Mouse (Mus musculus) spleen, postnatal 4 days (tissue): ENCODE results near the gene Lgals1.
A peak's percentile ranks its signal among the peaks of the same experiment; 100 is the strongest.

ENCODE experiments used
- DNase-seq, 2 experiments: peaks; one replicate each; pipeline ENCODE4 v3.0.0; 2022; ENCODE audit warnings: low spot score in 2 of 2

Gene Lgals1

DNA sequence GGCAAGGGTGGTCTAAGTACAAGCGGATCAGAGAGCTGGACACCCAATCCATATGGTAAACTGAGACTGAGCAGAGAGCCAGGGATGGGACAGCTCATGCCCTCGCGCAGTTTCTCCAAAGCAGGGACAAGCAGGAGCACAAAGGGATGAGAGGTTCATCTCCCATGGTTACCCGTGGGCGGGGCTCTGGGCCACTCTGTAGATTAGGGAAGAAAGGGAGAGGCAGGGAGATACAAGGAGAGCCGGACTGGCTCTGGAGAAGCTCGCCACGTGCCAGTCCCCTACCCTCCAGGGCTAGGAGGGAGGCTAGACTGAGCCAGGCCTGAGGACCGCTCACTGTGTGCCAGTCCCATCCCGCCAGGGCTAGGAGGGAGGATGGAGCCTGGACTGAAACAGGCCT, 10.8 kb downstream of the Lgals1 start:
- DNase-seq = no peak

DNA sequence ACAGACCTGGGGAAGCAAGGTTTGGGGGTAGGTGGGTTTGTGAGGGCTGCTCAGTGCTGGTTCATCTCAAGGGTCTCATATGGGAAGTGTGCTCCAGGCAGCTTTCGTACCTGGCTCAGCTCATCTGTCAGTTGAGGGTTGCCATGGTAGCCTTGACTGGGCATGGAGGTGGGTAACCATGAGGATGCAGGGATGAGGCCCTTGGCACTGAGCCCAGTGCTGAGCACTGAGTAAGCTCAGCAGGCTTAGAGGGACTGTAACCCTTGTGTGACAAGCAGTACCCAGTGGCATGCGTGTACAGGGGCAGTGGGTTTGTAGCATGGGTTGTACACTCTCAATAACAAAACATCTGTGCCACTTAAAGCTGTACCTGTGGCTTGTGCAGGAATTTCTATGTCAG, 11.4 kb downstream of the Lgals1 start:
- DNase-seq = no peak

DNA sequence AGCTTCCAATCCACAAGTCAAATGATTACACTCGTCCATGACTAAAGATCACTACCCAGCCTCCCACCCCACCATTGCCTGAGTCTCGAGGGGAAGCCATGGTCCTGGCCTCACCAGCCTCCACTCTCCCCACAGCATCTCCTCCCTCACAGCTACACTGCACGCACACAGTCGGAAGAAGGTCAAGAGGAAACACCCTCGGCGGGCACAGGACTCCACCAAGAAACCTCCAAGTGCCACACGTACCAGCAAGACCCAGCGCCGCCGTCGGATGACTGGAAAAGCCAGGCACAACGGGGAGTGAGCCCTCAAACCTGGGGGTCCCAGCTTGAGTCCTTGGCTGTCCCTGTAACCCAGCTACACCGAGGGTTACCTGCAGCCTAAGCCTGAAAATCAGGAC, 13.8 kb downstream of the Lgals1 start:
- no peak for DNase-seq

DNA sequence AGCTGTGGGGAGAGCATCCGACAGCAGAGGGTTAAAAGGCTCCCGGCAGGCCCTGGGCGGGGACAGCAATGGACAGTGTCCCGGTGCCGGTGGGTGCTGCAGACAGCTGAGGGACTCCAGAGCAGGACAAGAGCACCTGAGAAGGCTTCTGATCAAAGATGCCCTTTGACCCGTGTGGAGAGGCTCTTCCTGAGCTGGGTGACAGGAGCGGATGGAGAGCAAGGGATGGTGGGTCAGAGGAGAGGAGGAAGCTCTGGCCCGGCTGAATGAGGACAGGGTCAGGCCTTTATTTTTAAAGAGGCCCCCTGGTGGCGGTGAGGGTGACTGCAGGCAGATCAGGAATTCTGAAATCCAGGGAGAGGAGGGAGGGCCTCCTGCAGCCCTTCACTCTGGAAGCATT, 16.1 kb downstream of the Lgals1 start:
- DNase-seq = peak; percentile 69 to 88

DNA sequence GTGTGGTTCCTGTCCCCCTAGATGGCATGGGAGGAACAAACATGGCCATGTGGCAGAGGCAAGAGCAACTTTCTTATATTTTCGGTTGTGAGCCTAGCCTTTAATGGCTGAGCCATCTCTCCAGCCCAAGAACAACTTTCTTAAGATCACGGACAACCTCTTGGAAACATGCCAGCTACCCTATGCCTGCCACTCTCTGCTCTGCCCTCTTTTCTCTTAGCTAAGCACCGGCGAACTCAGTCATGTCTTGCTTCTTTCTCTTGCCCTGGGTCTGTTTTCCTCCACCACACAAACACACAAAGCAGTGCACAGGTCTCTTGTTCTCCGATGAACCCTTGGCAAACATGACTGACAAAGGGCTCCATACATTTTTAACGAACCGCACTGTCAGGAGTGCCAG, 19.7 kb downstream of the Lgals1 start:
- DNase-seq = no peak

DNA sequence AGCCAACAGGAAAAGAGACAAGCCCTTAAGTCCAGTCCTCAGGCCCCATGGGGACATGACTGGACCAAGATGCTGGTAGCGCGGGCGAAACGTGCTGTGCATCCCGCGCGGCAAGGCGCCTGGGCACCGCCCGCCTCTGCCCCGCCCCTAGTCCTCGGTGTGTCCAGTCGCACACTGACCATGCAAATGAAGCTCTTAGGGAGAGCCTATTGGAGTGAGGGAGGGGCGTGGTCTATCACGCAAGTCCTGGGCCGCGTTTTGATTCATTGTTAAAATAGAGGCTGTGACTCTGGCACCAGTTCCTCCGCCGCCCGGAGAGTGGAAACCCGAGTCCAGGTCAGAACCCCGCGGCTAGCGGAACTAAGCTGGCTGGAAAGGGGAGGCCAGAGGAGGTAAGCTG, 21.1 kb downstream of the Lgals1 start, which contains the start of gene Triobp:
Gene Triobp, plus strand, starts transcription at position 68 of the 400 bp plus-strand sequence.
- peak; percentile 79 to 80 for DNase-seq

DNA sequence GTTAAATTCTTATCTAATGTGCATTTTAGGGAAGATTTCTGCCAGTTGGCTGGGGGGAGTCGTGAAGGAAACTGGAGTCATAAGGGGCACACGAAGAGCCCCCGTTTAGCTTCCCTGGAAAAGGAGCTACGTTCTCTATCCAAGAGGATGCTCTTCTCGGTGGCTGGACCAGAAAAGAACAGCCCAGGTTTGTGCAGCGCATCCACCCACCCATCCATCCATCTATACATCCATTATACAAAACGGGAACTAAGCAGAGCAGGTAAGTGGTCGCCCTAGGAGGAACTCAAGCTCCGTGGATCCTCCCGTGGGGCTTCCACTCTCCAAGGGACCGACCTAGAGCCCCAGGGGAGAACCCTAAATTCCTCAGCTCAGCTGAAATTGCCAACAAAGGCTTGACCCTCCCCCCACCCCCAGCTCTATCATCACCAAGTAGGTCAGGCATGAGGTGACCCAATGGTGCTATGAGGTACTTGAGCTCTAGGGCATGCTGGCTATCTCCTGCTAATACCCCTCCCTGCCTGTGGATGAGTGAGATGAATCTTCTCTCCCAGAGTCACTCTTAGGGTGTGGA, 21.7 kb downstream of the Lgals1 start:
- DNase-seq = no peak

DNA sequence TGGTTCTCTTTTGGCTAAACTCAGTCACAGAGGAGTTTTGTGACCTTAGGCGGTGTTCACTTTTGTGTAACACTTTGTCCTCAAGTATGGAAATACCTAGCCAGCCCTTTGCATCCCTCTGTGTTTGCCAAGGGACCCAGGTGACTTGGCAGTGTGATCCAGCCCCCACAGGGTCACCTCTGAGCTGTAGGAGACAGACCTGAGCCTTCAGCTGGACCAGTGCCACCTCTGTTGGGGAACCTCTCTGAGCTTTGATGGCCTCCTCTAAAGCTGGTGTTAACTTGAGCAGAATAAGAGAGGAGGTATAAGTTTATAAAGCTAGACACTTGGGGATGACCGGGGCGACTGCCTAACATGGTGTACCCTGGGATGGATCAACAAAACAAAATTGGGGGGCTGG, 22.4 kb downstream of the Lgals1 start:
- no peak for DNase-seq

DNA sequence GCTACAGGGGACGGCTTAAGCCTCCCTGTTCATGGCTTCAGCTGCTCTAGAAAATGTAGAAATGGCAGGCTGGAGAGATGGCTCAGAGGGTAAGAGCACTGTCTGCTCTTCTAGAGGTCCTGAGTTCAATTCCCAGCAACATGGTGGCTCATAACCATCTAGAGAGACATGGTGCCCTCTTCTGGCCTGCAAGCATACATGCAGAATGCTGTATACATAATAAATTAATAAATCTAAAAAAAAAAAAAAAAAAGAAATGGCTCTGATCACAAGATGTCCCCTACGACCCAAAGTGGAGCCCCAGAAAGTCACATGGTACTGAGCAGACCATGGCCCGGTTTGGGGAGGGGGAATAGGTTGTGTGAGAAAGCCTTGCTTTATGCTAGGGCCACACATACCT, 29.1 kb downstream of the Lgals1 start:
- no peak for DNase-seq

DNA sequence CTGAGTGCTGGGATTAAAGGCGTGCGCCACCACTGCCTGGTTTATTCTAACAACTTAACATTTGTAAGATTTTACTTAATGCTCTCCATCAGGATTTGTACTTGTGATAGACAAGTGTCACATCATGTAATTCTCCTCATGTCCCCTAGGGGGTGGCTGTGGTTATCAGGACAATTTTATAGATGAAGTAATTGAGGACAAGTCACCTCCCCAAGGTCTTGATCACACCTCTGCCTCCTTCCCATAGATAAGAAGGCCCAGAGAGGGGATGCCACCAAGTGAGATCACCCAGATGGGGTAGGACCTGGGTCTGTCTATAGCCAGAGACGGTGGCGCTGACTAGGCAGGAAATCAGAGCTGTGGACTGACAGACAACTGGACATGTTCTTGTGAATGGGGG, 29.8 kb downstream of the Lgals1 start:
- DNase-seq = no peak

DNA sequence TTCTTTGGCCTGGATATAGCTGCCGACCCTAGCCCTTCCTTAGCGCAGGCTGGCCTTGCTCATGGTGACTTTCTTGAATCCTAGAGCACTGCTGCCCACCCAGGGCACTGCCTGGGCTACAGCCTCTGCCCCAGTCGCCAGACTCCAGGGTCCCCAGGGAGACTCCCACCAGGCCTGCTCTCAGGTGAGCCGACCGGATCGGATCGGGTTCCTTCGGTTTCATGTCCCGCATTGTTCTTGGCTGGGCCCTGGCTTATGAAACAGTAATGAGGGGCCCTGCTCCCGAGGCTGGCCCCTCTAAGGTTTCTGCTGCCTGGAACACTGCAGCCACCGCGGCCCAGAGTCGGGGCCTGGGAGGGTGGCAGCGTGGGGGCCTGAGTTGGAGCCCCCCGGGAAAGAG, 30.5 kb downstream of the Lgals1 start:
- DNase-seq = no peak

DNA sequence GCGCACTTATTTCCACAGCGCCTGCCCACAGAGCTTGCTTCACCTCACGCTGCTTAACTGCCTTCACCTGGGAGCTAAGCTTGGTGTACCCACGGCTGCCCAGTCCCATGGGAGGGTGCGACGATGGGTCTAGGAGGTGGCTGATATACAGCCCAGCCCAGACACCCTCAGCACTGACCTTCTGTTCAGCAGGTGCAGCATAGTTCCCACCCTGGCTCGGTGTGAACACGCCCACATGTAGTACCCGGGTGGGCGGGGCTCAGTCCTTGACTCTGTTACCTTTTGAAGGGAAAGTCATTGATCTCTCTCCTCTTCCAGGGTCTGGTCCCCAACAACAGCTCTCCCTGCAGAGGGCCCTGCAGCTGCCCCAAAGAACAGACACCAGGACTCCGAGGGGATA, 33.0 kb downstream of the Lgals1 start:
- DNase-seq = no peak

DNA sequence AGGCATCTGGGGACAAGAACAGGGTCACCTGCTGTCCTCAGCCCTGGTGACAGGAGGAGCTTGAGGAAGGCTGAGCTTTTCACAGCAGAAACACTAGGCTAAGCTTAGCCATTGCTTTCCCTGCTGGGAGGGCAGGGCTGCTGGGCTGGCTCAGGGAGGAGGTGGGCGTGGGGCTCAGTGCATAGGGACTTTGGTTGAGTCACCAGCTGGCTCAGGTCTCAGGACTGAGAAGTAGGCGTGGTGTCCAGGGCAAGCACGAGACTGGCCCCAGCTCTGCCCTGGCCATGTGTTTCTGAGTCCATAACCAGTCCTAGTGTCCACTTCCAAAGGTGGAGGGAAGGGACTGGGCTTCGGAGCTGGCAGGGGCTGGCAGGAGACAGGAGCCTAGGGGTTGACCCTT, 33.6 kb downstream of the Lgals1 start:
- DNase-seq = no peak

DNA sequence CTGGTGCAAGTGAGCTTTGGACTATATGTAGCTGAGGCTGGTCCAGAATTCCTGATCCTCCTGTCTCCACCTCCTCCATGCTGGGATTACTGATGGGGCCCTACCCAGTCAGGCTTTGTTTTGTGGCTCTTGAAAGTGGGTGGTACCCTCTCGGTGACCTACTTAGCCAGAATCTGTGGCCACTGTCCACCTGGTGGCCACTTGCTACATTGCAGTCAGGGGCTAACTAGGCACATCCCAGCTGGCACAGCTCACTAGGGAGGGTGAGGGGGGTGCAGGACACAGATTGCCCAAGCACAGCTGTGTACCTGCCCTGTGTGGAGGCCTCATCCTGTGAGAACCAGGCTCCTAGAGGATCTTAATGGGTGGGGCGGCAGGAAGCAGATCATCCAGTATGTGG, 36.4 kb downstream of the Lgals1 start:
- DNase-seq = peak; percentile 62 to 85

DNA sequence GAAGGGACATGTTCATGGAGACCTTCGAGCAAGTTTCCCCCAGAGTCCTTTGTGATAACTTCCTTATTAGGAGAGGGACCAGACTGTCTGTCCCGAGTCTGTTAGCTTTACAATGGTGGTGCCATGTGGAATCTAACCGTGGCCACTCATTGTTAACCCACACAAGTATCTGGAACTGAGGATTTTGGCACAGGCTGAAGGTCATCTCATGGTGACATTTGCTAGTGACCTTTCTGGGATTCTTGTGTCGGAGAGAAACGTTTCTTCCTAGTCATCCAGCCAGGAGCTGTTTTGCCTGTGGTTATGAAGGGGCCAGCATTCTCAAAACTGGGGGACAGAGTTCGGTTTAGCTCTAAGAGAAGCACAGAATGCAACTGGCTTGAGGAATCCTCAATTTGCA, 45.1 kb downstream of the Lgals1 start:
- no peak for DNase-seq

DNA sequence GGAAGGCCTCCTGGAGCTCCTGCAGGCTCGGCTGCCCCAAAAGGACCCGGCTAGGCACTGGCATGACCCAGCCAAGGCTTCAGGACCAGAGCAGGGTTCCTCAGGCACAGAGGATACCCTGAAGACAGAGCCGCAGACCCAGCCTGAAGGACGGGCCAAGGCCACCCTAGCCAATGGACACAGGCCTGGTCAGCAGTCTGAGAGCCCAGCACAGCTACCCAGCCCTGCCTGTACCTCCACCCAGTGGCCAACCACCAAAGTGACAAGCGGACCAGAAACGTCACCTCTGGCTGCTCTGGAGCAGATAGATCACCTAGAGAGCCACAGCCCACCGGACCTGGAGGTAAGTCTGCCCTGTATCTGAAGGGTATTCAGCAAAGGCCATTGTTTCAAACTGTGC, 47.4 kb downstream of the Lgals1 start:
- no peak for DNase-seq

DNA sequence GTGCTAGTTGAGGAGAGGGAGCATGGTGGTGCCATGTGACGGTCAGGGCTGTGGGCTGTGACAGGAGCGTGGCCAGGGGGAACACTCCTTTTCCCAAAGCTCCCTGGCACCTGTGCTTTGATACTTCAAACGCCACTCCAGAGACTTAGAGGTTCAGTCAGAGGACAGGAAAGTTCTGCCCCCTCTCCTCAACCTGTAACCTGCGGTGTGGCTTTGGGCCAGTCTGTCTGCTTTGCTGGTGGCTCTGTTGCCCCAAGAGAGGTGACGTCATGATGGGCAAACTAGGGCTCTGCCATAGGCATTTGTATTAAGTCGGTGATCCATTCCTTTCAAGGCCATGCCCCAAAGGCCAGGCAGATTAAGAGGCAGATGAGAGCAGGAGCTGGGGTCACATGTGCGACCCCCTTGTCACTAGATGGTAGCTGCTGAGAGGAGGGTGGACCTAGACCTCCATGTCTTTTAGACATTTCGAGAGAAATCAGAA, 51.2 kb downstream of the Lgals1 start:
- no peak for DNase-seq

DNA sequence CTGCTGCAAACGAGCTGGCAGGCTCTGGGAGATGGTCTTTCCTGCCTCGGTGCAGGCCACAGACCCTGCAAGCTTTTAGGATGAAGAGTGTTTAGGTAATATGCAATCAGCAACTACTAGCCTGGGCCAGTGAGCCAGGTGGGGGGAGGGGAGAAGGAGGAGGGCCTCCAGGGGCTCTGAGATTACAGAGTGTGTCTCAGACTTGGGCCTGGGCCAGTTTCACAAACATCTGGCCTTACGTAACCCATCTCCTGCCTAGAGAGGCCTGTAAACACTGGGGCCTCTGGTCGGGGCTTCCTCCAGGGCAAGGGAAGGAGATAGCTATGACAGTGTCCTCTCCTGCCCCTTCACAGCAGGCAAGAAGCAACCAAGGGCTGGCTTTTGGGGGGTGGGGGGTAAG, 52.4 kb downstream of the Lgals1 start:
- peak; percentile 73 to 82 for DNase-seq
